Mouse (Mus musculus): ENCODE measurements at regions not wholly inside any gene's neighbourhood (a gene's known extent, or its start where the extent isn't known, plus 50 kb on each side); places are given as distances from the start of the nearest gene placed in this dataset.

DNA sequence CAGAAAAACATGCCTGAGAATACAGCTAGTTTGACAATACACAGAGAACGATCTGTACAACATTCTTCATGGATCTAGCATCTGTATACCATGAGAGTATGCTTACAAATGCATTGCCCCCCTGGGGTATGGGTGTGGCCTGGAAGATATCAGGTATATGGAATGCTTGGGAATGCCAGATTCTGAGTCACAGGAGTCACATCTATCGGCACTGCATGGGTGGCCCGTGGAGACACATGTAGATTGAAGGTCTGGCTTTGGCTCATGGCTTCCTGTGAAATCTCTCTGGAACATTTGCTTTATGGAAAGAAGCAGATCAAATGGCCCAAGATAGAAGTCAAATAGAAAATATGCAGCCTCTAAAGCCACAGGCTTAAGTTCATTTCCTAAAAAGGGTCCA, 59.6 kb downstream of the Kcne4 start:
- no peaks in the 10 kb centered on the region for H3K4me1 ChIP-seq (ENCODE audit: control insufficient read depth, insufficient read depth, low read depth, low read length)
- H3K4me2 ChIP-seq (ENCODE audit: low read length): no peak overlapping the region
- H3K9ac ChIP-seq (ENCODE audit: low read depth, low read length): no peak overlapping the region
- H3K27me3 ChIP-seq (replicated peaks; ENCODE audit: control insufficient read depth, insufficient read depth, low read length): no peaks in the 10 kb centered on the region
- no peaks in the 10 kb centered on the region for H3K9me3 ChIP-seq (ENCODE audit: control insufficient read depth, low read length)
- 95% methylated on average over 3 of the region's 3 CpGs for WGBS
- H3K36me3 ChIP-seq (ENCODE audit: control insufficient read depth, insufficient read depth, low read length): no peaks in the 10 kb centered on the region
- H3K27ac ChIP-seq (ENCODE audit: low read depth, low read length): no peak overlapping the region
- ATAC-seq: no peak
- no peak overlapping the region for H3K4me3 ChIP-seq (ENCODE audit: low read length)

- H3K4me2 ChIP-seq (ENCODE audit: low read length): no peak overlapping the region
- H3K9me3 ChIP-seq (ENCODE audit: control insufficient read depth, low read length): no peaks in the 10 kb centered on the region
- no peaks in the 10 kb centered on the region for H3K27me3 ChIP-seq (replicated peaks; ENCODE audit: control insufficient read depth, insufficient read depth, low read length)
- no peak overlapping the region for H3K9ac ChIP-seq (ENCODE audit: low read depth, low read length)
- no peak for ATAC-seq
- WGBS: 56% methylated on average over 2 of the region's 2 CpGs
- H3K4me1 ChIP-seq (ENCODE audit: control insufficient read depth, insufficient read depth, low read depth, low read length): no peaks in the 10 kb centered on the region
- H3K36me3 ChIP-seq (ENCODE audit: control insufficient read depth, insufficient read depth, low read length): no peaks in the 10 kb centered on the region
- H3K4me3 ChIP-seq (ENCODE audit: low read length): no peak overlapping the region
- H3K27ac ChIP-seq (ENCODE audit: low read depth, low read length): no peak overlapping the region
These were observed 62.7 kb downstream of the Kcne4 start for GRCm38 (mm10) chr1:78879246-78879645.

GRCm38 (mm10) chr1:78882455-78882854, 65.9 kb downstream of the Kcne4 start:
- Histone ChIP-seq H3K9me3 (ENCODE audit: control insufficient read depth, low read length) (no peaks in the 10 kb centered on the region), H3K4me2 (ENCODE audit: low read length) (no peak overlapping the region), H3K4me3 (ENCODE audit: low read length) (no peak overlapping the region), H3K36me3 (ENCODE audit: control insufficient read depth, insufficient read depth, low read length) (no peaks in the 10 kb centered on the region), H3K27ac (ENCODE audit: low read depth, low read length) (no peak overlapping the region), H3K27me3 (replicated peaks; ENCODE audit: control insufficient read depth, insufficient read depth, low read length) (no peaks in the 10 kb centered on the region), H3K4me1 (ENCODE audit: control insufficient read depth, insufficient read depth, low read depth, low read length) (no peaks in the 10 kb centered on the region), H3K9ac (ENCODE audit: low read depth, low read length) (no peak overlapping the region)
- ATAC-seq: no peak
- WGBS: 87% methylated on average over 3 of the region's 3 CpGs

GRCm38 (mm10) chr1:78889241-78889640, 72.7 kb downstream of the Kcne4 start:
- no peaks in the 10 kb centered on the region for H3K27me3 ChIP-seq (replicated peaks; ENCODE audit: control insufficient read depth, insufficient read depth, low read length)
- no peak overlapping the region for H3K9ac ChIP-seq (ENCODE audit: low read depth, low read length)
- H3K4me1 ChIP-seq (ENCODE audit: control insufficient read depth, insufficient read depth, low read depth, low read length): no peaks in the 10 kb centered on the region
- H3K9me3 ChIP-seq (ENCODE audit: control insufficient read depth, low read length): no peaks in the 10 kb centered on the region
- no peak for ATAC-seq
- no peak overlapping the region for H3K4me2 ChIP-seq (ENCODE audit: low read length)
- WGBS: 87% methylated on average over 9 of the region's 9 CpGs
- no peaks in the 10 kb centered on the region for H3K36me3 ChIP-seq (ENCODE audit: control insufficient read depth, insufficient read depth, low read length)
- H3K27ac ChIP-seq (ENCODE audit: low read depth, low read length): no peak overlapping the region
- no peak overlapping the region for H3K4me3 ChIP-seq (ENCODE audit: low read length)

DNA sequence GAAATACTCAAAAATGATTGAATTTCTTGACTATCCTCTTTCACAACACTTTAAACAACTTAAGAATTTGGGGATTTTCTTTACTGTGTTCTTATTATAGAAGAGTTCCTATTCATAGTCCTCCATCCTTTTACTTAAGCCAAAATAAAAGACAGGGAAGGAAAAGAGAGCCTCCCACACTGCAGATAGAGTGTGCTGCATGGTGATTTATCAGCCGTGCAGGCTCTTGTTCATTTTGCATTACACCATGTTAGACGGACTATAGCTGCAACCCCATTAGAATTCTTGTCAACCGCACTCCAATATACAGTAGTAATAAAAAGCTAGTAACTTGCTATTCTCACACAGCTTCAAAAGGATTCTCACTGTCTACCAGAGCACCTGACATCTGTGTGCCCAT, 74.8 kb downstream of the Kcne4 start:
- WGBS: 70% methylated on average over 3 of the region's 3 CpGs
- H3K27me3 ChIP-seq (replicated peaks; ENCODE audit: control insufficient read depth, insufficient read depth, low read length): no peaks in the 10 kb centered on the region
- no peak overlapping the region for H3K9ac ChIP-seq (ENCODE audit: low read depth, low read length)
- H3K36me3 ChIP-seq (ENCODE audit: control insufficient read depth, insufficient read depth, low read length): no peaks in the 10 kb centered on the region
- H3K4me1 ChIP-seq (ENCODE audit: control insufficient read depth, insufficient read depth, low read depth, low read length): no peaks in the 10 kb centered on the region
- H3K4me3 ChIP-seq (ENCODE audit: low read length): no peak overlapping the region
- no peak overlapping the region for H3K27ac ChIP-seq (ENCODE audit: low read depth, low read length)
- ATAC-seq: no peak; the same call in 1 of the 2 replicates
- H3K4me2 ChIP-seq (ENCODE audit: low read length): no peak overlapping the region
- no peaks in the 10 kb centered on the region for H3K9me3 ChIP-seq (ENCODE audit: control insufficient read depth, low read length)

DNA sequence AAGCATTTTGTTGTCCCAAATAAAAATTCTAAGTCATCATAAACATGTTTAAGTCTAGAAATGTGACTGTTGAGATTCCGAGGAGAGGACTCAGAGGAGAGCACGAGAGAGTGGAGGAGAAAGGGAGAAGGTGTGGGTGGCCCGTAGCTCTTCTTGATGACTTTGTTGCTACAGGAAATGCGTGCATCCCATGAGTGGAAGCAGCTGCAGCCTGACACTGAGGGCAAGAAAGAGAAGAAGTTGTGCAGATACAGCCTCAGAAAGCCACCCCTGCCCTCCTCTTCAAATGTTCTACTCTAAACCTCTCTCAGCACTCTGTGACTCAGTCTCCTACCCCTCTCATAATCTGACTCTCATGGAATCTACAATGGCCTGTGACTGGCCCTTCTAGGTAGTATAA, 77.7 kb downstream of the Kcne4 start:
- Histone ChIP-seq H3K36me3 (ENCODE audit: control insufficient read depth, insufficient read depth, low read length) (no peaks in the 10 kb centered on the region), H3K4me3 (ENCODE audit: low read length) (no peak overlapping the region), H3K9me3 (ENCODE audit: control insufficient read depth, low read length) (no peaks in the 10 kb centered on the region), H3K4me1 (ENCODE audit: control insufficient read depth, insufficient read depth, low read depth, low read length) (no peaks in the 10 kb centered on the region), H3K27ac (ENCODE audit: low read depth, low read length) (no peak overlapping the region), H3K9ac (ENCODE audit: low read depth, low read length) (no peak overlapping the region), H3K27me3 (replicated peaks; ENCODE audit: control insufficient read depth, insufficient read depth, low read length) (no peaks in the 10 kb centered on the region), H3K4me2 (ENCODE audit: low read length) (no peak overlapping the region)
- 88% methylated on average over 4 of the region's 4 CpGs for WGBS
- no peak for ATAC-seq

- 86% methylated on average over 2 of the region's 2 CpGs for WGBS
- H3K9me3 ChIP-seq (ENCODE audit: control insufficient read depth, low read length): no peaks in the 10 kb centered on the region
- H3K4me2 ChIP-seq (ENCODE audit: low read length): no peak overlapping the region
- no peaks in the 10 kb centered on the region for H3K36me3 ChIP-seq (ENCODE audit: control insufficient read depth, insufficient read depth, low read length)
- no peaks in the 10 kb centered on the region for H3K4me1 ChIP-seq (ENCODE audit: control insufficient read depth, insufficient read depth, low read depth, low read length)
- no peak overlapping the region for H3K4me3 ChIP-seq (ENCODE audit: low read length)
- no peak for ATAC-seq
- no peaks in the 10 kb centered on the region for H3K27me3 ChIP-seq (replicated peaks; ENCODE audit: control insufficient read depth, insufficient read depth, low read length)
- no peak overlapping the region for H3K9ac ChIP-seq (ENCODE audit: low read depth, low read length)
- H3K27ac ChIP-seq (ENCODE audit: low read depth, low read length): no peak overlapping the region
These were observed 78.6 kb downstream of the Kcne4 start for GRCm38 (mm10) chr1:78895112-78895511.

- no peak for ATAC-seq
- no peaks in the 10 kb centered on the region; the same call in 1 of the 2 replicates for H3K4me1 ChIP-seq (ENCODE audit: control insufficient read depth, insufficient read depth, low read depth, low read length)
- H3K4me2 ChIP-seq (ENCODE audit: low read length): no peak overlapping the region
- H3K36me3 ChIP-seq (ENCODE audit: control insufficient read depth, insufficient read depth, low read length): no peaks in the 10 kb centered on the region
- H3K9me3 ChIP-seq (ENCODE audit: control insufficient read depth, low read length): no peaks in the 10 kb centered on the region
- H3K27ac ChIP-seq (ENCODE audit: low read depth, low read length): no peak overlapping the region
- 87% methylated on average over 1 of the region's 1 CpGs for WGBS
- H3K4me3 ChIP-seq (ENCODE audit: low read length): no peak overlapping the region
- no peak overlapping the region for H3K9ac ChIP-seq (ENCODE audit: low read depth, low read length)
- H3K27me3 ChIP-seq (replicated peaks; ENCODE audit: control insufficient read depth, insufficient read depth, low read length): no peaks in the 10 kb centered on the region
These were observed 91.0 kb downstream of the Kcne4 start for GRCm38 (mm10) chr1:78907591-78907990.

DNA sequence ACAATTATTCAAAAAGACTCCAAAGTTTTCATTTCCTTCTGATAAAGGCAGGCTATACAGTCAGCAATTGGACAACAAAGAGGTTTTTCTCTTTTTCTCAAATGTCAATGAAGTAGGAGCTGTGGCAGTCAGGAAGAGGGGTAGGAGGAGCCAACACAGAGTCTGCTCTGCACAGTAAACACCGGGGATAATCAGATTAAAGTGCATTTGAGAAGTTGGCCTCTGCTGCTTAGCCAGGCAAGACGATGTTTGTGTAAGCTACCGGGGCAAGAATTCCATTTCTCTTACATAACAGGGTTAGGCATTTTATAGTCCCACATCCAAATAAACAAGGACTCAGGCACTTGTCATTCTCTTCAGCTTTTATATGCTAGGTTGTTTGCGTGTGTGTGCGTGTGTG, 91.4 kb downstream of the Kcne4 start:
- H3K9me3 ChIP-seq (ENCODE audit: control insufficient read depth, low read length): no peaks in the 10 kb centered on the region
- H3K27ac ChIP-seq (ENCODE audit: low read depth, low read length): no peak overlapping the region
- H3K4me1 ChIP-seq (ENCODE audit: control insufficient read depth, insufficient read depth, low read depth, low read length): no peaks in the 10 kb centered on the region; the same call in 1 of the 2 replicates
- no peaks in the 10 kb centered on the region for H3K27me3 ChIP-seq (replicated peaks; ENCODE audit: control insufficient read depth, insufficient read depth, low read length)
- 0 out of 2 replicates have a peak, but pooled peaks have one; percentile 37 for ATAC-seq
- 49% methylated on average over 5 of the region's 5 CpGs for WGBS
- no peak overlapping the region for H3K4me2 ChIP-seq (ENCODE audit: low read length)
- H3K36me3 ChIP-seq (ENCODE audit: control insufficient read depth, insufficient read depth, low read length): no peaks in the 10 kb centered on the region
- H3K4me3 ChIP-seq (ENCODE audit: low read length): no peak overlapping the region
- H3K9ac ChIP-seq (ENCODE audit: low read depth, low read length): no peak overlapping the region

DNA sequence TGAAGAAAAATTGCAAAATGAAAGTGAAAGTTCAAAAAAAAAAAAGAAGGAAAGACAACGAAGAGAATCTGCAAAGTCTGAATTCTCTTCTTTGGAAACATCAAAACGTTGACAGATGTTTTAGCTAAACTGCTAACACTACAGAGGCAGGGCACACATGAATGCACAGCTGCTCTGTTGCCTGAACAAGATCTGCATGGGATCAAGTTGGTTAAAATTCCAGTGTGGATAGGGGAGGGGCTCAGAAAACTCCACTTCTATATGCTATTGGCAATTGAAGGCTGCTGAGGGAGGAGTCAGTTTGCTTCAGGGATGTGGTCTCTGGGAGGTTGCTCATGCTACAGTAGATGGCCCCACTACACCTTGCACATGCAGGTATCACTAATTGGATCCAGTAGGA, 97.2 kb downstream of the Kcne4 start:
- Histone ChIP-seq H3K27me3 (replicated peaks; ENCODE audit: control insufficient read depth, insufficient read depth, low read length) (no peaks in the 10 kb centered on the region), H3K9me3 (ENCODE audit: control insufficient read depth, low read length) (no peaks in the 10 kb centered on the region), H3K4me3 (ENCODE audit: low read length) (no peak overlapping the region), H3K27ac (ENCODE audit: low read depth, low read length) (no peak overlapping the region), H3K4me2 (ENCODE audit: low read length) (no peak overlapping the region), H3K9ac (ENCODE audit: low read depth, low read length) (no peak overlapping the region), H3K36me3 (ENCODE audit: control insufficient read depth, insufficient read depth, low read length) (no peaks in the 10 kb centered on the region), H3K4me1 (ENCODE audit: control insufficient read depth, insufficient read depth, low read depth, low read length) (no peaks in the 10 kb centered on the region)
- 68% methylated on average over 2 of the region's 2 CpGs for WGBS
- no peak for ATAC-seq
